Mouse (Mus musculus): ENCODE data around the gene Rcc2.

DNA sequence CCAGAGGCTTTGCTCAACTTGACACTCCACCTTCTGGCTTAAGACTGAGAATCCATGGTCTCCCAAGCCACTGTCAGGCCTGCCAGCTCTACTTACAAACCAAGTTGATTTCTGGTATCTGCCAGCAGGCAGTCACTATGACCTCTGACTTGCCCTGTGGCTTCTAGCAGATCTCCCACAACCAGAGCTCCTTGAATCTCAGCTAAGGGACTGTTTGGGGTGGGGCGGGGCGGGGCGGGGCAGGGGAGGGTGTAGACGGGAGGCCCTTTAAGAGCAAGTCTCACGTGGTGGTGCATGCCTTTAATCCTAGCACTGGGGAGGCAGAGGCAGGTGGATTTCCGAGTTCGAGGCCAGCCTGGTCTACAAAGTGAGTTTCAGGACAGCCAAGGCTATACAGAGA lies 32.5 kb downstream of the Rcc2 start:
- TF ChIP-seq CTCF (IDR thresholded peaks at IDR 0.05) = no peak
- no peak for TF ChIP-seq EP300 (IDR thresholded peaks at IDR 0.05)
